Mouse (Mus musculus) midbrain, embryonic 15.5 days (tissue): ENCODE results near the gene Fam118b. TPM values are rescaled to one million over a fixed set of nuclear protein-coding genes. Genes with fewer than 3 reads are reported as not detected.

ENCODE experiments used
- ATAC-seq: fragments of 200-750 bp; cut with Nextera tagmentation; replicated peaks from 2 replicates; pipeline ENCODE4 v1.8.0; 2017; ENCODE audit warnings: moderate TSS enrichment
- H3K27ac ChIP-seq: fragments of 300-500 bp; sonication (generic); 2 replicates; pipeline ENCODE4 v1.5.1; 2015; ENCODE audit warnings: mild to moderate bottlenecking, inconsistent platforms
- H3K27me3 ChIP-seq: fragments of 300-500 bp; sonication (generic); replicated peaks from 2 replicates; pipeline ENCODE4 v1.6.1; 2015; ENCODE audit warnings: inconsistent platforms
- H3K36me3 ChIP-seq: fragments of 300-500 bp; sonication (generic); replicated peaks from 2 replicates; pipeline ENCODE4 v1.6.1; 2015; ENCODE audit warnings: inconsistent platforms
- H3K4me1 ChIP-seq: fragments of 300-500 bp; sonication (generic); 2 replicates; pipeline ENCODE4 v1.6.1; 2015; ENCODE audit warnings: inconsistent platforms
- H3K4me2 ChIP-seq: fragments of 300-500 bp; sonication (generic); 2 replicates; pipeline ENCODE4 v1.6.1; 2015; ENCODE audit warnings: inconsistent platforms, mild to moderate bottlenecking, moderate library complexity
- H3K4me3 ChIP-seq: fragments of 300-500 bp; sonication (generic); 2 replicates; pipeline ENCODE4 v1.5.1; 2015; ENCODE audit warnings: mild to moderate bottlenecking, inconsistent platforms
- H3K9ac ChIP-seq: fragments of 300-500 bp; sonication (generic); 2 replicates; pipeline ENCODE4 v1.6.1; 2015; ENCODE audit warnings: mild to moderate bottlenecking, inconsistent platforms
- H3K9me3 ChIP-seq: fragments of 300-500 bp; sonication (generic); 2 replicates; pipeline ENCODE4 v1.6.1; 2016; ENCODE audit warnings: inconsistent platforms
- WGBS: fragments of 180-500 bp; shearing (Covaris S2); methylation state at CpG from one replicate; pipeline ENCODE4 v1.1.7; 2015; ENCODE audit warnings: mixed read lengths; 5-methylcytosine and 5-hydroxymethylcytosine counted together
- polyA plus RNA-seq: library from polyadenylated mRNA; unstranded; fragments of >200 nt; fragmentation: Nextera tagmentation; extraction: Ambion mirVana; gene quantifications from 2 replicates; pipeline ENCODE4 v1.2.1, GENCODE M21; 2015

Gene Fam118b
- polyA plus RNA-seq, 1 experiment from 2014 or later = 64.5 TPM

DNA sequence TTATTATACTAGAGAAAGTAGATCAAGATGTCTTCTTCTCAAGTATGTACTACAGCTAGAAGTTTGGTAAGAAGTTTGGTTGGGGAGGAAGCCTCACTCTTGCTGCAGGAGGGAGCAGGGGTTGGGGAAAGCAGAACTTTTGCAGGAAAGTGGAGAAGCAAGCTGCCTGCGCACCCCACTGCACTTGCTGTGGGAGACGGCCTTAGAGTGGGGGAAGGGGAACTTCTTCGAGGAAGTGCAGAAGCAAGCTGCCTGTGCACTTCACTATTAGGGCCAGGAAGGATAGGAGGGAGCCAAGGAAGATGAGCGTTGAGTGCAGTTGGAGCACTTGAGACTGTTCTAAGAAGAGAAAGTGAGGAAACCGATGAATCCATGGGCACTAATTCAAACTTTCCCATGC lies 84.2 kb downstream of the Fam118b start:
- Histone ChIP-seq H3K9me3 (no peaks in the 10 kb centered on the region), H3K36me3 (no peaks in the 10 kb centered on the region), H3K4me3 (no peak overlapping the region), H3K27me3 (no peaks in the 10 kb centered on the region), H3K27ac (no peak overlapping the region), H3K4me2 (no peak overlapping the region), H3K4me1 (no peaks in the 10 kb centered on the region), H3K9ac (no peak overlapping the region)
- WGBS = 73% methylated on average over 5 of the region's 5 CpGs
- ATAC-seq = no peak

GRCm38 (mm10) chr9:35182832-35183231 lies 84.8 kb downstream of the Fam118b start:
- Histone ChIP-seq H3K27me3 (no peaks in the 10 kb centered on the region), H3K4me1 (no peaks in the 10 kb centered on the region), H3K9me3 (no peaks in the 10 kb centered on the region), H3K27ac (no peak overlapping the region), H3K4me2 (no peak overlapping the region), H3K36me3 (no peaks in the 10 kb centered on the region), H3K4me3 (no peak overlapping the region), H3K9ac (no peak overlapping the region)
- no peak for ATAC-seq
- WGBS = 94% methylated on average over 2 of the region's 2 CpGs

DNA sequence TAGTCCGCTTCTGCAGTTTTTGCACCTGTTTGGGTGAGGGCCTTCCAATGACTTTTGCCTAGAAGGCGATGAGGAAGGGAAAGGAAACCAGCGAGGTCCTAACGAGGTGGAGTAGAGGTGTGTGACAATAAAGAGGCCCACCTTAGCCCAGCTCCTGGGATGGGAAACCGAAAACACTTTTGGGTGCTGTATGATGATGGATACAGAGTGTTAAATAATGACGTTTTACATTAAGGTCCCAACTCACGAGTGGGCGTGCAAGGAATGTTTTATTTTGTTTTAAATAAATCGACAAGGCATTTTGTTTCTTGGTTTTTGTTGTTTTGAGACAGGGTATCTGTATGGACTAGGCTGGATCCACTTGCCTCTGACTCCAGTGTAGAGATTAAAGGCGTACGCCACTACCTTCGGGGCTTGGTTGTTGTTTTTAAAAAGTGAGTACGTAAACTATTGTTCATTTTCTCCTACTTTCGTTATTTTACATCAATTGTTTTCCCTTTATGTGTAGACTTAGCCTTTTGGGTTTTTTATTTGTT lies 91.4 kb downstream of the Fam118b start:
- H3K9ac ChIP-seq = peak overlapping the region; percentile 39; the same call in 1 of the 2 replicates
- no peaks in the 10 kb centered on the region for H3K27me3 ChIP-seq
- no peaks in the 10 kb centered on the region for H3K36me3 ChIP-seq
- ATAC-seq = peak; percentile 44
- H3K9me3 ChIP-seq = no peaks in the 10 kb centered on the region
- peak overlapping the region; percentile 68 for H3K4me3 ChIP-seq
- H3K4me2 ChIP-seq = peak overlapping the region; percentile 78
- peak overlapping the region; percentile 96 for H3K27ac ChIP-seq
- 46% methylated on average over 14 of the region's 14 CpGs for WGBS
- H3K4me1 ChIP-seq = peaks cover 18% of the 10 kb centered on the region

- peak within 1 kb of the TSS; percentile 68 for H3K4me3 ChIP-seq
- H3K9ac ChIP-seq = peak within 1 kb of the TSS; percentile 59
- WGBS = 0% methylated on average over 38 of the region's 38 CpGs
- no peaks in the 10 kb centered on the region for H3K9me3 ChIP-seq
- no peaks in the 10 kb centered on the region for H3K27me3 ChIP-seq
- peak; percentile 98 for ATAC-seq
- H3K4me2 ChIP-seq = peak within 1 kb of the TSS; percentile 78
- no peaks in the 10 kb centered on the region for H3K36me3 ChIP-seq
- H3K4me1 ChIP-seq = peaks cover 18% of the 10 kb centered on the region
- H3K27ac ChIP-seq = peak within 1 kb of the TSS; percentile 96
Measured at GRCm38 (mm10) chr9:35175251-35176123, 92.1 kb downstream of the Fam118b start, which contains the start of gene Dcps. Dcps (minus strand) TSS chr9:35176061.

- Histone ChIP-seq H3K9me3 (no peaks in the 10 kb centered on the region), H3K27ac (no peak overlapping the region), H3K27me3 (no peaks in the 10 kb centered on the region), H3K4me1 (peaks cover 18% of the 10 kb centered on the region), H3K36me3 (no peaks in the 10 kb centered on the region; the same call in 1 of the 2 replicates), H3K4me3 (no peak overlapping the region), H3K4me2 (no peak overlapping the region), H3K9ac (no peak overlapping the region)
- ATAC-seq = no peak
- 89% methylated on average over 1 of the region's 1 CpGs for WGBS
Measured at GRCm38 (mm10) chr9:35173331-35173730, 94.3 kb downstream of the Fam118b start.

GRCm38 (mm10) chr9:35170071-35170470 lies 97.5 kb downstream of the Fam118b start:
- Histone ChIP-seq H3K4me2 (no peak overlapping the region), H3K9ac (no peak overlapping the region), H3K36me3 (no peaks in the 10 kb centered on the region; the same call in 1 of the 2 replicates), H3K27me3 (no peaks in the 10 kb centered on the region), H3K4me3 (no peak overlapping the region), H3K4me1 (peaks cover 11% of the 10 kb centered on the region), H3K9me3 (no peaks in the 10 kb centered on the region), H3K27ac (no peak overlapping the region)
- ATAC-seq = no peak
- 94% methylated on average over 7 of the region's 7 CpGs for WGBS

Other genes with a start within 250 kb of the Fam118b start
- 13.0 and 14.3 TPM in 2 replicates for gene St3gal4, start 148.5 kb downstream of the Fam118b start, polyA plus RNA-seq
- 80.3 and 81.2 TPM in 2 replicates for gene Dcps, start 91.7 kb downstream of the Fam118b start, polyA plus RNA-seq
- gene Srpr, start 67.6 kb downstream of the Fam118b start, polyA plus RNA-seq = 65.3 and 65.8 TPM in 2 replicates
- gene Tirap, start 67.5 kb downstream of the Fam118b start, polyA plus RNA-seq = 4.4 and 5.3 TPM in 2 replicates
- 49.6 and 51.8 TPM in 2 replicates for gene Foxred1, start 56.8 kb downstream of the Fam118b start, polyA plus RNA-seq
- gene Rpusd4, start 60 bp upstream of the Fam118b start, polyA plus RNA-seq = 17.3 and 18.8 TPM in 2 replicates
- 4.0 and 6.2 TPM in 2 replicates for gene Cdon, start 153.3 kb upstream of the Fam118b start, polyA plus RNA-seq